Mouse (Mus musculus) kidney, adult 2 months (tissue): ENCODE results near the gene Fam92b.

Experiments
- CTCF ChIP-seq: fragments of 200-500 bp; conservative IDR thresholded peaks from 2 replicates; pipeline ENCODE4 v1.5.1; 2011; ENCODE audit warnings: low read depth, mild to moderate bottlenecking, control low read depth, low read length, moderate library complexity, mixed read lengths; ENCODE audit not compliant: insufficient read depth, insufficient read length
- POLR2A ChIP-seq: fragments of 200-500 bp; IDR thresholded peaks from one replicate; pipeline ENCODE4 v1.6.1; 2011; ENCODE audit warnings: low read depth, low read length, control low read depth

DNA sequence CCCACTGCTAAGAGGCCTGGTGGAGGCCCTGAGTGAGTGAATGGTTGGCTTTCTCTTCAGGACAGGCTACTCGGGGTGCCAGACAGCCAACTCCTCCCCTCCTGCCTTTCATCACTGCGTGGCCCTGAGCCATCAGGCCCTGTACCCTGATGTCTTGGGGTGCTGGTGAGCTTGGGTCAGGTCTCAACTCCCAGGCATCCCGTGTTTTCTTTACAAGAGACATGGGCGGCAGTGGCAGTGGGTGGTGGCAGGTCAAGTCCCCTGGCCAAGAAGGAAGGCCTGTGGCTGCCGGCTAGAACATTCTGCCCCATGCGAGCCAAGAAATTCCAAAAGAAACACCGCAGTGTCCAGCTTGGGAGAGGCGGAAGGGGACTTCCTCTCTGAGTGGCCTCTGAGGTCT is 9.2 kb upstream of the Fam92b start:
- no peak for TF ChIP-seq POLR2A
- TF ChIP-seq CTCF, result no peak
